Mouse (Mus musculus) megakaryocyte, adult 5-6 weeks (primary cell): ENCODE data around the gene Unc5cl. TPM values are rescaled to one million over a fixed set of nuclear protein-coding genes. Genes with fewer than 3 reads are reported as not detected.

Experiments
- ATAC-seq: 2 replicates; pipeline ENCODE4 v1.8.0; 2016; ENCODE audit warnings: mild to moderate bottlenecking, inconsistent platforms; ENCODE audit not compliant: poor library complexity, severe bottlenecking
- total RNA-seq, 2 experiments: library from RNA; stranded (forward) in 1 of 2; stranded (reverse) in 1 of 2; fragments of 153-499, 151-499 nt in 1 of 2; fragments of 221-1000, 200-1000 nt in 1 of 2; gene quantifications; 2 replicates each; pipeline versions ENCODE4 v1.2.3 to v1.2.4; 2015 to 2017

Gene Unc5cl
- total RNA-seq, 2 experiments from 2014 or later = 0.38 to 0.40 TPM

- ATAC-seq = no peak
Measured at GRCm38 (mm10) chr17:48533844-48534705, 79.4 kb downstream of the Unc5cl start.

DNA sequence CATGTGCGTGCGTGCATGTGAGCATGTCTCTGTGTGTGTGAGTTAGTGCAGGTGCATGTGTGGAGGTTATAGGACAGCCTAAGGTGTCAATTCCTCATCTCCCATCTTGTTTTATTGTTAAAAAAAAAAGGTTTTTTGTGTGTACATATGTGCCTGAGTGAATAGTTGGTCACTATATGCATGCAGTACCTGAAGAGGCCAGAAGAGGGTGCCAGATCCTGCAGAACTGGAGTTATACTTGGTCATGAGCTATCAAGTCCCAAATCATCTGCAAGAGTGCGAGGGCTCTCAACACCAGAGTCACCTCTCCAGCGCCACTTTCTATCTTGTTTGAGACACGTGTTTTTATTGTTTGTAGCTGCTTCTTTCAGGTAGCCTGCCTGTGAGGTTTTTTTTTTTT, 83.6 kb downstream of the Unc5cl start:
- ATAC-seq = no peak

GRCm38 (mm10) chr17:48539326-48539725, 84.6 kb downstream of the Unc5cl start:
- ATAC-seq = no peak

- ATAC-seq = no peak
Measured at GRCm38 (mm10) chr17:48542733-48543132, 88.0 kb downstream of the Unc5cl start.

- no peak for ATAC-seq
Measured at GRCm38 (mm10) chr17:48543301-48543765, 88.6 kb downstream of the Unc5cl start.

- ATAC-seq = no peak
Measured at GRCm38 (mm10) chr17:48544722-48545121, 90.0 kb downstream of the Unc5cl start.

DNA sequence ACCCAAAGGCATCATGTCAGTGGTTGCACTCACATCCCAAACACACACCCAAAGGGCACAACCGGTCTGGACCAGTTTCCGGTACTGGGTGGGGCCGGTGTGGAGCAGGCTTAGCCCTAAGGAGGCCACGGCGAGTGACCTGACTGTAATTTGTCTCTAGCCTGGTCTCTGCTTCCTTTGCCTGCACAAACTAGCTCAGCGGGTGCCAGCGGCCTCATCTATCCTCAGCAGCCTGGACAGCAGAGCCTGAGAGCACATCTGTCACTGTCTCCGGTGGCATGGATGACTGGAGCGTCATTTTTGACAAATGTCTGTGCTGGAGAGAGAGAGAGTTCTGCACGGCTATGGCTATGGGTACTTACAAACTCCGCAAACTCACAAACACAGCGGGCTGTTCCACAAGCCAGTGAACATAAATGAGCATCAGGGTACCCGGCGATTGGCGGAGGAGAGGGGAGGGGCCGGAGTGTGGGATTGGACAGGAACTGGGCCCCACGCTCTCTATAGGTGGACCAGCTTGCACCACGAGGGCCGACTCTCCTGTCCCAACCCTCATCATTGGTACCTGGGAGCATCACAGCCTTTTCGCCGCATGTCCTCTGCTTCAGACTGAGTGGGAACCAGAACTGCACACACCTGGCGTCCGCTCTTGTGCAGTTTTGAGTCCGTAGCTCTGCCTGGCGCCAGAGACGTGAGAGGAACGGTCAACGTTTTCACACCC, 90.7 kb downstream of the Unc5cl start:
- no peak for ATAC-seq

- ATAC-seq = no peak
Measured at GRCm38 (mm10) chr17:48546036-48546435, 91.3 kb downstream of the Unc5cl start.

GRCm38 (mm10) chr17:48547668-48548067, 93.0 kb downstream of the Unc5cl start:
- ATAC-seq = no peak

DNA sequence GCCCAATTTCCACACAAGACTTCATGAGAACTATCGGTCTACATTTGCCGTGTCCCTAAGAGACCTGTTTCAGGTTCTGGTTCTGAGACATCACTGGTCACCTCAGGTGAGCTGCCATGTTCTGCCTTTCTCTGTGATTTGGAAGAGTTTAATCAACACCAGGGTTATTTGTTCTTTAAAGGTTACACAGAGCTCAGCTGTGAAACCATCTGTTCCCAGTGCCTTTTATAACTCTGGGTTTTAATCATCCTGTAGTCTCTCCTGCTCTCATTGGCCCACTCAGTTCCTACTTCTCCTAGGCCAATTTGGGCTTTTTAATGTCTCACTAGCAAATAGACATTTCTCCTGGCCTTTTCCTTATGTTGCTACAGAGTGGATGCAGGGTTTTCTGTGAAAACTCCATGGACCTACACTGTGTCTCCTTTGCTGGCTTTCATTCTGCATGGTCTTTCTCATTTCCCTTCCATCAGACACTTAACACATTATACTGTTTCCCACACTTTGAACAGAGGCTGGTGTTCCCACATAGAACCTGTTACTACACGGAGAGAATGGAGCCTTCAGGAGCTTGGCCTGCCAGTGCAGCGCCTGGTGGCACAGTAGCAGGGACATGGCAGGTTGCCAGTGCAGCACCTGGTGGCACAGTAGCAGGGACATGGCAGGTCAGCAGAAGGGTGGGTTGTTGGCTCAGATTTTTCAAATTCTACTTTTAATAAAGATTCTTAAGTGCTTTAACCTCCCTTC, 97.3 kb downstream of the Unc5cl start:
- no peak for ATAC-seq

DNA sequence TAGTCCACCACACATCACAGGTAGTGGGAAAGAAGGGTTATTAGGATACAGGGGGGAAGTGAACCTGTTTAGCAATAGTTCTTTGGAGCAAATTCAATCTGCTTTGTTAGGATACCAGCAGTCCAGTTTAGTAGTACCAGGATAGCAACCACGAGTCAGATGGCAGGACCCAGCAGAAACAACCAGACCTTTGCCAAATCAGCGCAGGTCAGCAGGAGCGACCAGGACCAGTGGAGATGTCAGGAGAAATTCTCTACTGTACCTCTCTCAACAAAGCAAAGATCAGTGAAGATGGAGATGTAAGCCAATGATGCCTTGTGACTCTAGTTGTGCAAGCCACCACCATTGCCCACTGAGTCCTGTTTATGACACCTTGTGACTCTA, 97.8 kb downstream of the Unc5cl start:
- no peak for ATAC-seq

DNA sequence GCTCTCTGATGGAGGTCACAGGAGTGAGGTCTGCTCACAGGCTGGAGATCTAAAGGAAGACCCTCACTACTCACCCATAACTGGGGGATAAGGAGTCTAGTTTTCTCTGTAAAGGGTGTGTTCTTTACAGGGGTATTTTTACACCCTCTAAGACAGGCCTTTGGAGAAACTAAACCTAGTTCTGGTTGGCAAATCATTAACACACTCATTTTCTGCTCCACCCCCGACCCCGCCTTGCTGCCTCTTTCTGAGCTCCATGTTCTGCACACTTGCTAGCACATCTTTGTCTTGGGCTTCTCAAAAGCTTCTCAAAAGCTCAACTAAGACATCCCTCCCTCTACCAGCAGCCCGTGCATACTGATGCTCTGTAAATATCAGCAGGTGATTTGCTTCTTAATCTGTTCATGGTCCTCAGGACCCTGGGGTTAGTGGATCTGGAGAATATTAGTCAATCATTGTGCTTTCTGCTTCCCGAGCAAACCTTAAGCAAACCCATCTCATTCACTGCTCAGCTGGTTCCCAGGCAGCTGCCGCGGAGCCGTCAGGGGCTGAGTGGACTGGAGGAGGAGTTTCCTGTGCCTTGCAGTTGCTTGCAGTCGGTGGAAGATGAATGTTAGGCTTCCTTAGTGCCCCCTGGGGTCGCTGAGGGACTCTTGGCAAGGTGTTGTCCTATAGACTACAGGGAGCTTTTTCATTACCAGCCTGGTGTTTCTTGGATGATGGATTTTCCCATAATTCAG, 101.7 kb downstream of the Unc5cl start:
- ATAC-seq = no peak

DNA sequence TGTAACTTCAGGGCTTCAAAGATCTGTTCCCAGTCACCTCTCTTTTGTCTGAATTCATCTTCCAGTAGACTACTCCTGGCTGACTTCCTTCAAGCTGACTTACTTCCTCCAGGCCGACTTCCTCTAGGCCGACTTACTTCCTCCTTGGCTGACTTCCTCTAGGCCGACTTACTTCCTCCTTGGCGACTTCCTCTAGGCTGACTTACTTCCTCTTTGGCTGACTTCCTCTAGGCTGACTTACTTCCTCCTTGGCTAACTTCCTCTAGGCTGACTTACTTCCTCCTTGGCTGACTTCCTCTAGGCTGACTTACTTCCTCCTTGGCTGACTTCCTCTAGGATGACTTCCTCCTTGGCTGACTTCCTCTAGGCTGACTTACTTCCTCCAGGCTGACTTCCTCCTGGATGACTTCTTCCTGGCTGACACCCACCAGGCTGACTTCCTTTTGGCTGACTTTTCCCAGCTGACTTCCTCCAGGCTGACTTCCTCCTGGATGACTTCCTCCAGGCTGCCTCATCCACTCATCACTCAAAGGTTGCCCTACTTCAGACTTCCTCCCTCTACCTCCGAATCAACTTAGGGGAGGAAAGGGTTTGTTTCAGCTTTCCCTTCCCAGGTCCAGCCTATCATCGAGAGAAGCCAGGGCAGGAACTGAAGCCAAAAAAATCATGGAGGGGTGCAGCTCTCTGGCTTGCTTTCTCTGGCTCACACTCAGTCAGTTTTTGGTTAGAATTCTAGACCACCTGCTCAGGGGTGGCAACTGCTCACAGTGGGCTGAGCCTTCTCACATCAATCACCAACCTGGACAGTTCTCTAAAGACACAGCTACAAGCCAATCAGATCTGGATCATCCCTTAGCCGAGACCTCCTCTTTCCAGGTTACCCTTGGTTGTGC, 103.4 kb downstream of the Unc5cl start:
- peak; percentile 67 for ATAC-seq

GRCm38 (mm10) chr17:48564931-48565330, 110.2 kb downstream of the Unc5cl start:
- ATAC-seq = no peak

DNA sequence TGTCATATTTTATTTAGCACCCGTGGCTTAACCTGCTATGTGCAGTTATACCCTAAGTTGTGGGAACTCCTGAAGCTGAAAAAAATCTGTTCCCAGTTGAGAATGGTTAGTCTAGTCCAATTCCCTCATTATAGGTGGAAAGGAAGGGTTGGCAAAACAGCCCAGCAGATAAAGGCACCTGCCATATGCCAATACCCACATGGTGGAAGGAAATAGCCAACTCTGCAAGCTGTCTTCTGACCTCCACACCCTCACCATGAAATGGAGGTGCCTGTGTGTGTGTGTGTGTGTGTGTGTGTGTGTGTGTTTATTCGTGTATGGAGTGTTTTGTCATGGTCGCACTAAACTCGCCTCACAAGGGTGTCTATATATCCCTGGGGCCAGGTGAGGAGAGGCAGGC, 115.0 kb downstream of the Unc5cl start:
- no peak for ATAC-seq

GRCm38 (mm10) chr17:48581153-48581552, 126.5 kb downstream of the Unc5cl start:
- no peak for ATAC-seq

DNA sequence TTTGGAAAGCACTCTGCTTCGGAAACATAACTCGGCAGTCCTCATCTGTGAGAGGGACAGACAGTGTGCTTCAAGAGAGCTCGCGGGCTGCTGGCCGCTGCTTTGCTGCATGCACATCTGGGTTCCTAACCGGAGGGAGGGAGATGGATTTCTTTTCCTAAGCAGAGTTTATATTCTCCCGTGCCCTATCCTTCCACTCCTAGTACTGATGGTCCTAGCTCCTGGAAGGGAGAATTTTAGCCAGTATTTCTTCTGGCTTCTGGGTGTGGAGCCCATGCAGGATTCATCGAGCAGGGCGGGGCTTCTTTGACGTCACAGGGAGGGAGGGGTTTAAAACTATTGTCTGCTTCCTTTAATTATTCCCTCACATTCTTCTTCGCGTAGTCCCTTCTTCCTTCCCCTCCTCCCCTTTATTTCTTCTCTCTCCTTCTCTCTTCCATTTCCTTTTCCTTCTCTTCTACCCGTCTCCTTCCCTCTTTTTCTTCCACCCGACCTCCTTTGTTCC, 127.8 kb downstream of the Unc5cl start:
- ATAC-seq = no peak

DNA sequence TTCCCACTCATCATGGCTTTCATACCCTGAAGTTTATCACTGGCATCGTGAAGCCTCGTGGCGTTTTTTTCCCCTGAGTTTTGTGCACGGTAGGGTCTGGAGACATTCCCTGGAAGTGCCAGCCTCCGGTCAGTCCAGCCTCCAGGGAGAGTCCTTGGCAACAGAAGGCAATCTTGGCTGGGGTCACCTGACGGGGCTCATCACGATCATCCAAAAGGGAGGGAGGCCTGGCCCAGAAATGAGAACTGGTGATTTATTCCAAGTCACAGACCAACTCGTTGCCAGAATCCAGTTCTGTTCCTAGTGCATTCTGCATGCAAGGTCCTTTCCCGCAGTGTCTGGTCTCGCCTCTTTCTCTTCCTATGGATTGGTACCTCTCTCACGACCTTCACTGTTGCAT, 128.7 kb downstream of the Unc5cl start:
- no peak for ATAC-seq

GRCm38 (mm10) chr17:48585902-48586359, 131.2 kb downstream of the Unc5cl start:
- peak; percentile 84 for ATAC-seq
